Mouse (Mus musculus): ENCODE results near the gene Chka.

- TF ChIP-seq CTCF (IDR thresholded peaks at IDR 0.05) (no peak), POLR2A (IDR thresholded peaks at IDR 0.05; ENCODE audit: insufficient read depth, low read depth, low read length) (no peak)
Observed at GRCm38 (mm10) chr19:3842359-3843148, 9.0 kb upstream of the Chka start.
